Mouse (Mus musculus): ENCODE measurements at regions not wholly inside any gene's neighbourhood (a gene's known extent, or its start where the extent isn't known, plus 50 kb on each side); places are given as distances from the start of the nearest gene placed in this dataset.

DNA sequence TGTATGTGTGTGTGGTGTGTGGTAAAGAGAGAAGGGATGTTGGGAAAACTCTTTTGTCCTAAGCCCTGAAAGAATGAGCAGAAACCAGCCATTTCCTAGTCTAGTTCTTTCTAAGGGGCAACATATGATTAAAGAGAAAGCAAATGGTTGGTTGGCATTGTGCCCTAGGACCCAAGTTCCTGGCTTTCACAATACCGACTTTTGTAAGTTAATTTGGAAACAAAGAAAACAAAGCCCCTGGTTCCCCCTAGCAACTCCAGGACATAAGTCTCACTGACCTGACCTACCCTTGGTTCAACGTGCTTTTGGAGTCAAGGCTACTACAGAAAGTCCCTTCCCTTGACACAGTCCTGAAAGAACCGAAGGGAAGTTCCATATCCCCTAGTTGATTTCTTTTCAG lies 220.1 kb upstream of the Ppp2r3a start:
- ATAC-seq (replicated peaks; ENCODE audit: low FRiP score, low TSS enrichment, poor library complexity, severe bottlenecking): no peak

DNA sequence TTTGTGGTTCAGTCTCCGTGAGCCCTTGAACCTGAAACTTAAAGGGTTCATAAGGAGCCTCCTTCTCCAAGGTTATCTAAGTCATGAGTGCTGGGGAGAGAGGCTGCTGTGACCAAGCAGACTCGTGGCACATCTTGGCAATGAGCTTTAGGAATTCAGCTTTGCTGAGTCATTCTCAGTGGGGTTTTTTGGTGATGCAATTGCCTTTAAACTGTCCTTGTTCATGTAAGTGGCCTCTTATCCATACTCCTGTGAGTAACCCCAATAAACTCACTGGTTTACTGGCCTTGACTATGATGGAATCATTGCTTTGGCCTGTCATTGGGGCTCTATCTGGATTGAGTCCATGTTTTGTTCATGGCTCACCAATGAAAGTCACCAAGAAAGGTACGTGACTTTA lies 218.2 kb upstream of the Ppp2r3a start:
- no peak for ATAC-seq (replicated peaks; ENCODE audit: low FRiP score, low TSS enrichment, poor library complexity, severe bottlenecking)

DNA sequence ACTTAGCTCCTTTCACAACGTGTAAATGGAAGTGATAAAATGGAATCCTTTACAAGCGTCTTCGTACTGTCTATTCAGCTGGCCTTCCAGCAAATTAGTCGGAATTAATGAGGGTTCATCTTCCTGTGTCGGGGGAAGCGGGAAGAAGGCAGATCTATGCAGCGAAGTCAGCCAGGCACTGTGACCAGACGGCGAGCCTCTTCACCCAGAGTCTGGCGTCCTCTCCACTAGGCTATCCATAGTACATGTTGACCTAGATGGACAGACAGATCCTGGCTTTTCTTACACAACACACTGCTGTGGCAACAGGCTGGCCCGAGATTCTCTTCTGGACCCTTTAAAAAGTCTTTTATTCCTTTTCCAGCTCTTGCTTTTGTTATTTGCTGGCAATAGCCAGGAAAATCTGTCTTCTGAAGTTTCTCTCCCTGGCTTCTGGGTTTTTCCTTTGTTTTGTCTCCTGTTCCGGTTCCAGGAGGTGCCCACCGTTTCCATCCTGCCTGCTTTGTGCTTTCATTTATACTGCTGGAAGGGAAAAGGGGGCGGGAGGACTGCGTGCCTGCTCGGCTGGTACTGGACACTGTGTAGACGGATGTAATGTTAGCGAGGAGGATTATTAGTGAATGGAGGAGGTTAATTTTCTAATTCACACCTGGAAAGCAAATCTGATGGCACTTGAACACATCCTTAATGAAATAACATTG lies 213.3 kb upstream of the Ppp2r3a start:
- ATAC-seq (replicated peaks; ENCODE audit: low FRiP score, low TSS enrichment, poor library complexity, severe bottlenecking): no peak

DNA sequence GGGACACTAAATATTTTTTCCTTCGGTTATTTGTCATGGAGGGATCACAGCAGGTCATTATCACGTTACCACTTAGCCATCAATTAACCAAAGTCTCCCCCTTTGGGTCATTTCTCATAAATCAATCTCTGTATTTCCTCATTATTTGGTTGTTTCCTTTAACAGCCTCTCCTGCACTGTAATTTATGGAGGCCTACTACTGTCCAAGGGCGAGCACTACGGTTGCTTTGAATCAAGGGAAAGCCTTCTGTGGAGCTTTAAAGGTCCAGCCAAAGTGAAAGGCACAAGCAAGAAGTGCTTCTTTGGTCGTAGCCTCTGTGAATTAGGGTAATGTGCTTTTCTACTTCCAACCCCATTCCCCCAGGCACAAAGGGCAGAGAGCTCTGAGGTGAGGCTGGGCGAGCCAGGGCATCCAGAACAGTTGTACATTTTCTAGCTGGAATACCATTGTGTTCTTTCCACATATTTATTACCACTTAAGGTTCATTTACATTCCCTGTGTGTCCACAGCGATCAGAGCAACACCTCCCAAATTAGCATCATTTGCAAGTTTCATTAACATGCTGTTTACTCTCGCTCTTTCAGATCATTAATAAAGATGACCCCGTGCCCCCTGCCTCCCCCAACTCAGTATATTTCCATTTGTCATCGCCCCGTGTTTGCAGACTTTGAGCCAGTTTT lies 207.5 kb upstream of the Ppp2r3a start:
- ATAC-seq (replicated peaks; ENCODE audit: low FRiP score, low TSS enrichment, poor library complexity, severe bottlenecking): no peak

- ATAC-seq (replicated peaks; ENCODE audit: low FRiP score, low TSS enrichment, poor library complexity, severe bottlenecking): no peak
Observed at GRCm38 (mm10) chr9:101458306-101458946, 206.8 kb upstream of the Ppp2r3a start.

DNA sequence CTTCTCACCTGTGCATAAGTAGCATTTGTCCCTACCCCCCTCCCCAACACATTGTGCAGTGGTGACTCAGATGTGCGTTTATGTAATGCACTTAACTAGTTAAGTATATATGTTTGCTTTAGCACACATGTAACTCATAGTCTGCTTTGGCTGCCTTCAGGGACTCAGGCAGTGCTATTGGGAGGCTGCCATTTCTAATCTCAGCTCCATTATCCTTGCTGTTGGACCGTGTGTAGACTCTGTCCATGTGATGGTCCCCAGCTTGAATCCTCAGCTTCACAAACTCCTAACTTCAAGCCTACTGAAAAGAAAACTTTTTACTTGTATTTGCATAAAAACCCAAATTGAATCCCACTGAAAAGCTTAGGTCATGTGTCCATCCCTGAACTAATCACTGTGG lies 194.7 kb upstream of the Ppp2r3a start:
- no peak for ATAC-seq (replicated peaks; ENCODE audit: low FRiP score, low TSS enrichment, poor library complexity, severe bottlenecking)

DNA sequence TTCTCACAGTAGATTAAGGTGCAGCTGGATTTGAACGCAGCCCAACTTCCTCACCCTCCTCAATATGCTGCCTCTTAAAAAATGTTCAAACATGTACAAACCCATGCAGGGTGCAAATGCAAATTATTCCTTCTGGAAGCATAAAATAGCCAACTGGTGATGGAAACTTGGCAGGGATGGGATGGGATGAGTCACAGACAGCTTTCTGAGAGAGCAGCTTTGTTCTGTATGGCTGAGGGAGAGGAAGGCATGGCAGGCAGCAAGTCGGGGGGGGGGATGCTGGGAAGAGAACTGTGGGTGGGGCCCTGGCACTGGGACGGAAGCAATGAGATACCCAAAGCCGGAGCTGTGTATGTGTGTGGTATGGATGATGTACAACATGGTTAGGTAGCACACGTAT lies 194.2 kb upstream of the Ppp2r3a start:
- no peak for ATAC-seq (replicated peaks; ENCODE audit: low FRiP score, low TSS enrichment, poor library complexity, severe bottlenecking)

DNA sequence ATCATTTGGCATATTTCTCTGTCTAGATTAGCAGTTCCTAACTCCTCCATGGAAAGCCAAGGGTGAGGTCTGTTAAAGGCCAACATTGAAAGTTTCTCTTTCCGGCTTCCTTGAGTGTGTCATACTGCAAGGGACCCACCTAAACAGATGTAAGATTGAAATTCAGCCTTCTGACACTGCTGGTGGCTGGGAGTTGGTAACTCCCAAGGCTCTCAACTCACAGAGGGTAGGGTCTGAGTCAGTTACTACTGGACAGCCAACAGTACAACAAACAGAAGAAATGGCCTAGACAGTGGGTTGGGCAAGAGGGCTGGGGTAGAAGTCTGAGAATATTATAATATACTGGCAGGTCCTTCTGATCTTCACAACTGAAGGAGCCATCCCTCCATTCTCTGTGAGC lies 193.7 kb upstream of the Ppp2r3a start:
- ATAC-seq (replicated peaks; ENCODE audit: low FRiP score, low TSS enrichment, poor library complexity, severe bottlenecking): no peak

GRCm38 (mm10) chr9:101439856-101440255 lies 188.3 kb upstream of the Ppp2r3a start:
- no peak for ATAC-seq (replicated peaks; ENCODE audit: low FRiP score, low TSS enrichment, poor library complexity, severe bottlenecking)

- ATAC-seq (replicated peaks; ENCODE audit: low FRiP score, low TSS enrichment, poor library complexity, severe bottlenecking): no peak
Observed at GRCm38 (mm10) chr9:101438564-101439180, 187.1 kb upstream of the Ppp2r3a start.

DNA sequence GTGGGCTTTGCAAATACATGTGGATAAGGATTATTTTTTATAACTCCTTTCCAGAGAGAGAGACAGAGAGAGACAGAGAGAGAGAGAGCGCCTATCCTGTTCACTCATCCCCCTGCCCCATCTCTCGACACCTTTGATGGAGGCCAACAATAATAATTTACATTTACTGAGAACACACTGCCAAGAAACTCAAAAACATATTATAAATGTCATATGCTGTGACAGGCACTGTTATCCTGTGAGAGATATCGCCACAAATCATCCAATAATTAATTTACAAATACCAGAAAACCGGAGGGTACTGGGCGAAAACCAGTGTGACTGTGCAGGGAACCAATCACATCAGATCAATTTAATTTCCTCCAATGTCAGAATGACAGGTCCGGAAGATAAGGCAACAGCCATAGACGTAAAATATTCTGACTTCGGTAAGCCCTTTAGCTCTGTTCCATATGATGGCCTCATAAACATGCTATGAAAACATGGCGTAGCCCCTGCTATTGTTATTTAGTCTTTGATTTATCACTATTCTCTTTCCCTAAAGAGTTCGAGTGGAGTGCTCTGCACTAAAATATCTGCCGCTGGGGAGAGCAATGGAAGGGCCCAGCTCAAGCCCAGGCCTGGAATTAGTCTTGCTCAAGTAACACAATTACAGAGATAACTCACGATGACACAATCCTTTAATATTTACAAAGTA lies 173.5 kb upstream of the Ppp2r3a start:
- ATAC-seq (replicated peaks; ENCODE audit: low FRiP score, low TSS enrichment, poor library complexity, severe bottlenecking): no peak

DNA sequence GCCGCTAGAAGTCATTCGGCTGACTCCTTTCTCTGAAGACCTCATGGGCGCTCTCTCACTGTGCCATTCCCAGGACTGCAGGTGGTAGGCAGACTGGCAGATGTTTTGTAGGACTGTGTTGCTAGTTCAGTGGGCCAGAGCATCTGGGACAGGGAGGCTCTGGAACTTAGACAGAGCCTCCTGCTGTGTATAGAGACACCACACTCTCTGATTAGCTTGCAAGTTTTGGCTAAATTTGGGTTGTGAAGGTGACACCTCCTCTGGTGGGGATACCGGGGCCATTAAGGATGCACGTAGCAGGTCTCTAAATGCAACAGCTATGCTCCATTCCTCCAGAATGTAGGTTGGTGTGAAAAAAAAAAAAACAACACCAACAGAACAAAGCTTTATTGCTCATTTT lies 171.4 kb upstream of the Ppp2r3a start:
- ATAC-seq (replicated peaks; ENCODE audit: low FRiP score, low TSS enrichment, poor library complexity, severe bottlenecking): no peak

DNA sequence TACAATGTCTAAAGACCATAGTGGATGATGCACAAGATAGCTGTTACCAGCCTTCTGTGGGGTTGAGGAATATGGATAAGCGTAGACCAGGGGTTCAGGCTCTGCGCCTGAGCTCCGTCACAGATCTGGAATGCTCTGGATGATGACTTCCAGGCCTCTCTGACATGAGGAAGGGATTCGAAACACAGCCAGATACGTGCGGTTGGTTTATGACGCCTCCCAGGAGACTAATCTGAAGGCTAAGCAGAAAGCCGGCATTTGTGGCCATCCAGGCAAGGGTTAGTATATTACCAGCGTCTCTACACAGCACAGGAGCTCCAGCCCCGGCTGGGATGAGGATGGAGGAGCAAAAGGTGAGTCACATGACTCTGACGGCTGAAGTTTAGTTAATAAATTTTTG lies 170.4 kb upstream of the Ppp2r3a start:
- ATAC-seq (replicated peaks; ENCODE audit: low FRiP score, low TSS enrichment, poor library complexity, severe bottlenecking): no peak

GRCm38 (mm10) chr9:101421136-101421535 lies 169.5 kb upstream of the Ppp2r3a start:
- ATAC-seq (replicated peaks; ENCODE audit: low FRiP score, low TSS enrichment, poor library complexity, severe bottlenecking): no peak

- ATAC-seq (replicated peaks; ENCODE audit: low FRiP score, low TSS enrichment, poor library complexity, severe bottlenecking): no peak
Observed at GRCm38 (mm10) chr9:101420181-101420580, 168.6 kb upstream of the Ppp2r3a start.

DNA sequence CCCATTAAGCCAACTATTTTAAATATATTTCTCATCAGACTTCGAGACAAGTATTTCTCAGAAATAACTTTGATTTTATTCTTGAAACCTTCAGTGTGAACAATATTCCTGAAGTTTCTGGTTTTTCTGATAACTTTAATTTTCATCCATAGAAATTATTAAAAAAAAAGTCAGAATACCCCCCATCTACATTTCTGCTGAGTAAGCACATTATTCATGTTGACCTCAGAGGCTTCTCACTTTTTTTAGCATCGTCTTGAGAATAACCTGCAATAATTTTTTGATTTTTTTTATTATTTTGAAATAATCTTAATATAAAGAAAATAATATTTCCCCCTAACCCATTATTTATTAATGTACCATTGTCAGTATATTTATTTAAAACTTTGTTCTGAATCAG lies 166.1 kb upstream of the Ppp2r3a start:
- no peak for ATAC-seq (replicated peaks; ENCODE audit: low FRiP score, low TSS enrichment, poor library complexity, severe bottlenecking)

- no peak for ATAC-seq (replicated peaks; ENCODE audit: low FRiP score, low TSS enrichment, poor library complexity, severe bottlenecking)
Observed at GRCm38 (mm10) chr9:101416321-101416720, 164.7 kb upstream of the Ppp2r3a start.

- no peak for ATAC-seq (replicated peaks; ENCODE audit: low FRiP score, low TSS enrichment, poor library complexity, severe bottlenecking)
Observed at GRCm38 (mm10) chr9:101413071-101413633, 161.6 kb upstream of the Ppp2r3a start.

- no peak for ATAC-seq (replicated peaks; ENCODE audit: low FRiP score, low TSS enrichment, poor library complexity, severe bottlenecking)
Observed at GRCm38 (mm10) chr9:101411951-101412350, 160.4 kb upstream of the Ppp2r3a start.

DNA sequence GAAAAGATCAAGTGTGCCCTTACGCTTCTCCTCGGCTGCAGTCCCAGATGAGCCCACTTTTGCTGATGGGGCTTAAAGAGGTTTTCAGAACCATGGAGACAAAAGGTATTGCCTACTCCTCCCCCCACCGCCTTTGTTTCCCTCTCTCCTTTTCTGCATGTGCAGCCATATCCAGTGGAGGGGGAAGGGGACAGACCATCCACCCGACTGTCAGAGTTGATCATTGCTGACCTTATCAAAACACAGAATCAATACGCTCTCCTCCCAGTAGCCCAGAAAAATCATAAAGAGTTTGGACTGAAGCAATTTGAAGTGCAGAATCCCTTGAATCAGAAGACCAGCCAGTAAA lies 159.9 kb upstream of the Ppp2r3a start:
- ATAC-seq (replicated peaks; ENCODE audit: low FRiP score, low TSS enrichment, poor library complexity, severe bottlenecking): no peak

Measured in megakaryocyte-erythroid progenitor cell, adult 5-6 weeks (primary cell).